Mouse (Mus musculus): Measurements from ENCODE around the gene Esr1.

- TF ChIP-seq CTCF (IDR thresholded peaks at IDR 0.05; ENCODE audit: low read depth, low read length) (no peak), POLR2A (IDR thresholded peaks at IDR 0.05; ENCODE audit: extremely low read depth, insufficient read depth, low read length) (no peak)
These were observed 122.6 kb downstream of the Esr1 start for GRCm38 (mm10) chr10:4733987-4734386.
